Mouse (Mus musculus) liver, embryonic 18 days (tissue): ENCODE data around the gene Sirpb1c. TPM values are rescaled to one million over a fixed set of nuclear protein-coding genes. Genes with fewer than 3 reads are reported as not detected.

ENCODE experiments used
- polyA plus RNA-seq: library from polyadenylated mRNA; depleted of rRNA; stranded (reverse); fragments of >200 nt; gene quantifications from 2 replicates; pipeline ENCODE4 v1.2.3, GENCODE M21; 2012; rRNA removed

Sirpb1c gene
- polyA plus RNA-seq, result 0.12 and 0.26 TPM in 2 replicates

DNA sequence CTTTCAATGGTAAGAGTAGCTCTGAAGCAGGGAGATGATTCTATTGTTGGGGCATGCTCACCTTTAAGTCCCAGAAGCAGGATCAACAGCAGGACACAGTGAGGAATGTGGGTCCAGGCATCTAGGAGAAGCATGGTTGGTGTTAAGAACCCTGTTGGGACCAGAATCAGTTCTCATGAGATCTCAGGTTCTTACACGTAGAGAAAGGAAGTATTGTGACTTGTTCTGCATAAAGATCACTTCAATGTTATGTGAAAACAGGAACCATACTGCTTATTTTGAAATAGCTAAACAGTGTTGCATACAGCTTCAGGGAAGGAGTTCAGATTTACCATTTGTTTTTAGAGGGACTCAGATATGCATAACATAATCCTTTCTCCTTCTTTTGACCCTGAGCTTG lies at the start of gene Sirpb1c:
TSS of gene Sirpb1c (minus strand) at position 249 of the 400 bp plus-strand sequence.

Other genes with a start within 250 kb of the Sirpb1c start
- 0.50 and 0.89 TPM in 2 replicates for gene Gm5150, start 157.9 kb upstream of the Sirpb1c start, polyA plus RNA-seq